In genomic region chr19:46422384-46423338, GRCm38 (mm10) we compare ENCODE assay signal across 9 mouse cellular contexts. TPM values are rescaled to one million over a fixed set of nuclear protein-coding genes. Genes with fewer than 3 reads are reported as not detected.
DNase-seq lines count a peak whose midpoint lies in the region; ATAC-seq and TF ChIP-seq lines count a peak whose summit lies in the region.
"Had no signal": no experiment of that assay in that cellular context is flagged by ENCODE, and none has a peak within 500 bp of the region (broad histone marks: within the 10 kb centered on the region; RNA-seq: fewer than 3 reads in every experiment).

No protein-coding gene starts in this region.

- ATAC-seq in midbrain, postnatal 0 days (ENCODE audit: low FRiP score), result peak; percentile 85; the same call in 1 of the 2 replicates
- ATAC-seq in monocyte, adult 5-6 weeks (replicated peaks; ENCODE audit: insufficient number of reproducible peaks, low FRiP score, low TSS enrichment, poor library complexity, severe bottlenecking), result no peak
- no peak for ATAC-seq in erythroblast, adult 5-6 weeks (replicated peaks; ENCODE audit: low FRiP score, poor library complexity, severe bottlenecking)

- H3K4me2 ChIP-seq in midbrain, postnatal 0 days (ENCODE audit: low read depth, low read length, poor library complexity, severe bottlenecking), result no peak overlapping the region

- no peak overlapping the region for H3K4me3 ChIP-seq in hindbrain, embryonic 10.5 days
- no peak overlapping the region for H3K4me3 ChIP-seq in midbrain, postnatal 0 days (ENCODE audit: low read depth, low read length)

- H3K9me3 ChIP-seq in hindbrain, embryonic 10.5 days, result no peaks in the 10 kb centered on the region
- H3K9me3 ChIP-seq in midbrain, postnatal 0 days (ENCODE audit: low read length), result no peaks in the 10 kb centered on the region

- peaks cover 56% of the 10 kb centered on the region for H3K4me1 ChIP-seq in hindbrain, embryonic 10.5 days (replicated peaks)
- no peaks in the 10 kb centered on the region for H3K4me1 ChIP-seq in midbrain, postnatal 0 days (ENCODE audit: insufficient read depth, low read length)

- no peak for TF ChIP-seq CTCF in midbrain, postnatal 0 days (IDR thresholded peaks at IDR 0.05)

- no peak overlapping the region for H3K9ac ChIP-seq in midbrain, postnatal 0 days (replicated peaks; ENCODE audit: low read length, poor library complexity, severe bottlenecking)

- peaks cover 28% of the 10 kb centered on the region for H3K36me3 ChIP-seq in hindbrain, embryonic 10.5 days
- H3K36me3 ChIP-seq in midbrain, postnatal 0 days (ENCODE audit: insufficient read depth, low read length), result no peaks in the 10 kb centered on the region

- DNase-seq in kidney, adult 9 months, result peak; percentile 29
- no peak for DNase-seq in kidney, adult 8-10 months
- peak; percentile 95 to 96 for DNase-seq in cerebellum, postnatal 10 days
- DNase-seq in hindbrain, embryonic 10.5 days (ENCODE audit: low spot score), result peak; percentile 78
- peak; percentile 92 for DNase-seq in midbrain, postnatal 0 days (ENCODE audit: low spot score)
- no peak for DNase-seq in ovary, postnatal 10 days (ENCODE audit: low spot score)

- H3K27me3 ChIP-seq in hindbrain, embryonic 10.5 days (ENCODE audit: insufficient read depth, poor library complexity, severe bottlenecking), result no peaks in the 10 kb centered on the region
- no peaks in the 10 kb centered on the region for H3K27me3 ChIP-seq in midbrain, postnatal 0 days (ENCODE audit: insufficient read depth, low read length)
- H3K27me3 ChIP-seq: CH12.LX had no signal

- H3K27ac ChIP-seq in hindbrain, embryonic 10.5 days, result peak overlapping the region; percentile 70; the same call in 1 of the 2 replicates
- H3K27ac ChIP-seq in midbrain, postnatal 0 days (ENCODE audit: low read depth, low read length), result no peak overlapping the region

- 34% methylated on average over 11 of the region's 11 CpGs for WGBS in hindbrain, embryonic 10.5 days
- WGBS in midbrain, postnatal 0 days, result 37% methylated on average over 11 of the region's 11 CpGs

RNA-seq across cellular contexts. Expression of gene Sufu, which starts 26.0 kb away (rescaled TPM):
- polyA plus RNA-seq in hindbrain, embryonic 10.5 days (2016; fragmentation: Nextera tagmentation; extraction: Ambion mirVana), result 49.1 and 52.1 TPM in 2 replicates
- 11.5 and 14.4 TPM in 2 replicates for total RNA-seq in midbrain, postnatal 0 days (2014; rRNA removed)
- 13.2 and 14.5 TPM in 2 replicates for polyA plus RNA-seq in midbrain, postnatal 0 days (2015; fragmentation: Nextera tagmentation; extraction: Ambion mirVana)
- total RNA-seq in monocyte, adult 5-6 weeks (2017), result 5.5 to 11.0 TPM (median 5.8 TPM) in 3 replicates
- 3.8 and 10.8 TPM in 2 replicates for total RNA-seq in erythroblast, adult 5-6 weeks (2015; ENCODE audit: low replicate concordance)
- total RNA-seq in erythroblast, adult 5-6 weeks (2017; ENCODE audit: low replicate concordance), result 1.1 and 1.2 TPM in 2 replicates

RNA-seq across cellular contexts. Expression of gene Actr1a, which starts 27.1 kb away (rescaled TPM):
- polyA plus RNA-seq in hindbrain, embryonic 10.5 days (2016; fragmentation: Nextera tagmentation; extraction: Ambion mirVana), result 193 and 229 TPM in 2 replicates
- total RNA-seq in midbrain, postnatal 0 days (2014; rRNA removed), result 356 and 359 TPM in 2 replicates
- 327 and 343 TPM in 2 replicates for polyA plus RNA-seq in midbrain, postnatal 0 days (2015; fragmentation: Nextera tagmentation; extraction: Ambion mirVana)
- 90.9 to 114 TPM (median 107 TPM) in 3 replicates for total RNA-seq in monocyte, adult 5-6 weeks (2017)
- total RNA-seq in erythroblast, adult 5-6 weeks (2015; ENCODE audit: low replicate concordance), result 16.5 and 21.5 TPM in 2 replicates
- total RNA-seq in erythroblast, adult 5-6 weeks (2017; ENCODE audit: low replicate concordance), result 38.2 and 39.2 TPM in 2 replicates

Comparison
In these comparisons a context has a peak if more than half of its experiments do, and no peak if none do; other contexts are left out.
1. DNase-seq: peak in kidney, adult 9 months (single experiment), cerebellum, postnatal 10 days (2 of 2), hindbrain, embryonic 10.5 days (single experiment) and midbrain, postnatal 0 days (single experiment); none in kidney, adult 8-10 months (0 of 2) and ovary, postnatal 10 days (single experiment).